Mouse (Mus musculus): ENCODE data around the gene Sdk1.

Sdk1 gene

GRCm38 (mm10) chr5:142240288-142240687 lies 999.0 kb downstream of the Sdk1 start:
- no peak for TF ChIP-seq GATA4 (IDR thresholded peaks at IDR 0.05; ENCODE audit: insufficient replicate concordance, low read length)

GRCm38 (mm10) chr5:142242597-142242996 lies 1001.3 kb downstream of the Sdk1 start:
- TF ChIP-seq GATA4 (IDR thresholded peaks at IDR 0.05; ENCODE audit: insufficient replicate concordance, low read length) = no peak

- no peak for TF ChIP-seq GATA4 (IDR thresholded peaks at IDR 0.05; ENCODE audit: insufficient replicate concordance, low read length)
Measured at GRCm38 (mm10) chr5:142243069-142243468, 1001.8 kb downstream of the Sdk1 start.

- no peak for TF ChIP-seq GATA4 (IDR thresholded peaks at IDR 0.05; ENCODE audit: insufficient replicate concordance, low read length)
Measured at GRCm38 (mm10) chr5:142256231-142256630, 1014.9 kb downstream of the Sdk1 start.

GRCm38 (mm10) chr5:142258716-142259115 lies 1017.4 kb downstream of the Sdk1 start:
- TF ChIP-seq GATA4 (IDR thresholded peaks at IDR 0.05; ENCODE audit: insufficient replicate concordance, low read length) = no peak

- no peak for TF ChIP-seq GATA4 (IDR thresholded peaks at IDR 0.05; ENCODE audit: insufficient replicate concordance, low read length)
Measured at GRCm38 (mm10) chr5:142262060-142262459, 1020.8 kb downstream of the Sdk1 start.

Data from liver, adult (tissue).